ENCODE assay signal across 10 mouse cellular contexts in the genomic region with DNA sequence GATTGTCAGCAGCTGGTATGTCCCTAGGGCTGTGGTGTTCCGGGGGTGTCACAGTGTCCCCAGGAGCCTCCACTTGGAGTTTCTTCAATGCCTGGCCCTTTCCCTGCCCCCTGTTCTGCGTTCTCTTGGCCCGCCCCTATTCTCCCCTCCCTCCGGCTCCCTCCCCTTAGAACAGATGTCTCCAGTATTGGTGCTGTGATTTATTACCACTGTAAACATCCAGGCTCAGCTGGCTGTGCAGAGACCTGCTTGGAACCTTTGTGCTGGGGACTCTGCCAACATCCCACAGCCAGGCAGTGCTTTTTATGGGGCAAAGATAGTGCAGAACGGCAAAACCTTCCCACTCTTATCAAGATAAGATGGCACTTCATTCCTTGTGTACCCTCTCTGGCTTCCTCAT. TPM values are rescaled to one million over a fixed set of nuclear protein-coding genes. Genes with fewer than 3 reads are reported as not detected.
A peak's percentile ranks its signal among the peaks of the same experiment; 100 is the strongest.
DNase-seq lines count a peak whose midpoint lies in the region; ATAC-seq and TF ChIP-seq lines count a peak whose summit lies in the region.
"Had no signal": no experiment of that assay in that cellular context is flagged by ENCODE, and none has a peak within 500 bp of the region (broad histone marks: within the 10 kb centered on the region; RNA-seq: fewer than 3 reads in every experiment).

No protein-coding gene starts in this region.

- H3K27ac ChIP-seq in kidney, adult 2 months (ENCODE audit: insufficient read depth, low read depth, low read length): no peak overlapping the region
- H3K27ac ChIP-seq in hindbrain, embryonic 15.5 days (replicated peaks): peak overlapping the region; percentile 67
- H3K27ac ChIP-seq in neural tube, embryonic 12.5 days: peak overlapping the region; percentile 80

- no peak for TF ChIP-seq CTCF in kidney, adult 2 months (conservative IDR thresholded peaks at IDR 0.05; ENCODE audit: insufficient read depth, insufficient read length, low read depth, low read length)

- no peaks in the 10 kb centered on the region for H3K4me1 ChIP-seq in kidney, adult 2 months (ENCODE audit: control insufficient read depth, insufficient read depth, low read length)
- peaks cover 5% of the 10 kb centered on the region; the same call in 1 of the 2 replicates for H3K4me1 ChIP-seq in hindbrain, embryonic 15.5 days (replicated peaks)
- peaks cover 19% of the 10 kb centered on the region for H3K4me1 ChIP-seq in neural tube, embryonic 12.5 days

- ATAC-seq in hindbrain, embryonic 15.5 days (ENCODE audit: low FRiP score, low read depth): peak; percentile 82
- peak; percentile 92 for ATAC-seq in neural tube, embryonic 12.5 days (ENCODE audit: low FRiP score, low read depth)
- no peak for ATAC-seq in granulocyte monocyte progenitor cell, adult 5-6 weeks (replicated peaks; ENCODE audit: poor library complexity, severe bottlenecking)

- 9% methylated on average over 5 of the region's 5 CpGs for WGBS in kidney, adult 2 months
- WGBS in hindbrain, embryonic 15.5 days: 27% methylated on average over 5 of the region's 5 CpGs
- WGBS in neural tube, embryonic 12.5 days: under 1% methylated on average over 5 of the region's 5 CpGs

- H3K36me3 ChIP-seq in kidney, adult 2 months (ENCODE audit: control insufficient read depth, insufficient read depth, low read length): no peaks in the 10 kb centered on the region
- no peaks in the 10 kb centered on the region for H3K36me3 ChIP-seq in hindbrain, embryonic 15.5 days
- H3K36me3 ChIP-seq in neural tube, embryonic 12.5 days: no peaks in the 10 kb centered on the region

- no peak overlapping the region for H3K4me3 ChIP-seq in kidney, adult 2 months (ENCODE audit: insufficient read depth, low read depth, low read length)
- 0 out of 2 replicates have a peak overlapping the region, but pooled peaks have one; percentile 15 for H3K4me3 ChIP-seq in hindbrain, embryonic 15.5 days
- no peak overlapping the region for H3K4me3 ChIP-seq in neural tube, embryonic 12.5 days

- no peaks in the 10 kb centered on the region for H3K27me3 ChIP-seq in kidney, adult 2 months (replicated peaks; ENCODE audit: control insufficient read depth, insufficient read depth, low read length)
- H3K27me3 ChIP-seq in hindbrain, embryonic 15.5 days: no peaks in the 10 kb centered on the region
- no peaks in the 10 kb centered on the region for H3K27me3 ChIP-seq in neural tube, embryonic 12.5 days (replicated peaks)

- H3K4me2 ChIP-seq in hindbrain, embryonic 15.5 days: peak overlapping the region; percentile 41
- peak overlapping the region; percentile 57 for H3K4me2 ChIP-seq in neural tube, embryonic 12.5 days (replicated peaks)

- peak; percentile 28 for DNase-seq in kidney, adult 2 months
- no peak for DNase-seq in kidney, adult 8-10 months
- peak; percentile 65 for DNase-seq in embryo, embryonic 10 days (ENCODE audit: low spot score)
- no peak for DNase-seq in left cerebral cortex, adult 11 months (ENCODE audit: low spot score)
- no peak for DNase-seq in heart, postnatal 14 days
- DNase-seq: gastrocnemius, postnatal 14 days had no signal

- intact Hi-C loops in heart, postnatal 14 days (cut with DNase I): no loop called here

- H3K9me3 ChIP-seq in hindbrain, embryonic 15.5 days: no peaks in the 10 kb centered on the region
- H3K9me3 ChIP-seq in neural tube, embryonic 12.5 days: no peaks in the 10 kb centered on the region

- no peak for TF ChIP-seq POLR2A in kidney, adult 2 months (IDR thresholded peaks at IDR 0.05; ENCODE audit: low read depth, low read length)

- H3K9ac ChIP-seq in hindbrain, embryonic 15.5 days: no peak overlapping the region
- peak overlapping the region; percentile 35; the same call in 1 of the 2 replicates for H3K9ac ChIP-seq in neural tube, embryonic 12.5 days

RNA-seq across cellular contexts. Expression of gene Smg9, which starts 8.3 kb away (rescaled TPM):
- 34.9 and 39.8 TPM in 2 replicates for polyA plus RNA-seq in kidney, adult 2 months (2012; rRNA removed)
- 32.8 and 42.5 TPM in 2 replicates for polyA plus RNA-seq in hindbrain, embryonic 15.5 days (2015; fragmentation: Nextera tagmentation; extraction: Ambion mirVana)
- polyA plus RNA-seq in neural tube, embryonic 12.5 days (2016; fragmentation: Nextera tagmentation; extraction: Ambion mirVana): 29.7 and 30.6 TPM in 2 replicates
- total RNA-seq in granulocyte monocyte progenitor cell, adult 5-6 weeks (2014; fragmentation: Nextera tagmentation): 21.6 and 29.5 TPM in 2 replicates
- 19.5 and 21.8 TPM in 2 replicates for total RNA-seq in granulocyte monocyte progenitor cell, adult 5-6 weeks (2017)
- total RNA-seq in heart, postnatal 14 days (2021): 10 to 100 TPM in 1 of 2 experiments, 1 to 10 TPM in 1; 9.4 to 10.2 TPM

RNA-seq across cellular contexts. Expression of gene Kcnn4, which starts 21.0 kb away (rescaled TPM):
- 2.3 and 4.1 TPM in 2 replicates for polyA plus RNA-seq in kidney, adult 2 months (2012; rRNA removed)
- polyA plus RNA-seq in hindbrain, embryonic 15.5 days (2015; fragmentation: Nextera tagmentation; extraction: Ambion mirVana): 2.3 and 2.9 TPM in 2 replicates
- polyA plus RNA-seq in neural tube, embryonic 12.5 days (2016; fragmentation: Nextera tagmentation; extraction: Ambion mirVana): 1.7 and 2.3 TPM in 2 replicates
- total RNA-seq in granulocyte monocyte progenitor cell, adult 5-6 weeks (2014; fragmentation: Nextera tagmentation): 24.2 and 31.4 TPM in 2 replicates
- total RNA-seq in granulocyte monocyte progenitor cell, adult 5-6 weeks (2017): 36.3 and 43.5 TPM in 2 replicates
- 1 to 10 TPM; 1.0 to 3.3 TPM for total RNA-seq in heart, postnatal 14 days (2021)

RNA-seq across cellular contexts. Expression of gene Lypd5, which starts 42.1 kb away (rescaled TPM):
- polyA plus RNA-seq in kidney, adult 2 months (2012; rRNA removed): not detected in 2 replicates
- not detected in 2 replicates for polyA plus RNA-seq in hindbrain, embryonic 15.5 days (2015; fragmentation: Nextera tagmentation; extraction: Ambion mirVana)
- polyA plus RNA-seq in neural tube, embryonic 12.5 days (2016; fragmentation: Nextera tagmentation; extraction: Ambion mirVana): not detected in 2 replicates
- not detected in 2 replicates for total RNA-seq in granulocyte monocyte progenitor cell, adult 5-6 weeks (2014; fragmentation: Nextera tagmentation)
- not detected in 2 replicates for total RNA-seq in granulocyte monocyte progenitor cell, adult 5-6 weeks (2017)
- total RNA-seq in heart, postnatal 14 days (2021): not detected
- total RNA-seq: gastrocnemius, postnatal 14 days; layer of hippocampus, adult 18-20 months had no signal

RNA-seq across cellular contexts. Expression of gene Tescl, which starts 57.3 kb away (rescaled TPM):
- polyA plus RNA-seq in kidney, adult 2 months (2012; rRNA removed): 0.11 and 0.48 TPM in 2 replicates
- 0.23 and 0.38 TPM in 2 replicates for polyA plus RNA-seq in hindbrain, embryonic 15.5 days (2015; fragmentation: Nextera tagmentation; extraction: Ambion mirVana)
- not detected in 2 replicates for polyA plus RNA-seq in neural tube, embryonic 12.5 days (2016; fragmentation: Nextera tagmentation; extraction: Ambion mirVana)
- total RNA-seq in granulocyte monocyte progenitor cell, adult 5-6 weeks (2014; fragmentation: Nextera tagmentation): not detected in 2 replicates
- total RNA-seq in granulocyte monocyte progenitor cell, adult 5-6 weeks (2017): not detected in 2 replicates
- total RNA-seq in heart, postnatal 14 days (2021): not detected
- total RNA-seq: gastrocnemius, postnatal 14 days; layer of hippocampus, adult 18-20 months had no signal

Comparison
In these comparisons a context has a peak if more than half of its experiments do, and no peak if none do; other contexts are left out.
1. DNase-seq: peak in kidney, adult 2 months (single experiment) and embryo, embryonic 10 days (single experiment); none in kidney, adult 8-10 months (0 of 2), left cerebral cortex, adult 11 months (single experiment) and heart, postnatal 14 days (0 of 2).